Mouse (Mus musculus): ENCODE results near the gene Rho.

DNA sequence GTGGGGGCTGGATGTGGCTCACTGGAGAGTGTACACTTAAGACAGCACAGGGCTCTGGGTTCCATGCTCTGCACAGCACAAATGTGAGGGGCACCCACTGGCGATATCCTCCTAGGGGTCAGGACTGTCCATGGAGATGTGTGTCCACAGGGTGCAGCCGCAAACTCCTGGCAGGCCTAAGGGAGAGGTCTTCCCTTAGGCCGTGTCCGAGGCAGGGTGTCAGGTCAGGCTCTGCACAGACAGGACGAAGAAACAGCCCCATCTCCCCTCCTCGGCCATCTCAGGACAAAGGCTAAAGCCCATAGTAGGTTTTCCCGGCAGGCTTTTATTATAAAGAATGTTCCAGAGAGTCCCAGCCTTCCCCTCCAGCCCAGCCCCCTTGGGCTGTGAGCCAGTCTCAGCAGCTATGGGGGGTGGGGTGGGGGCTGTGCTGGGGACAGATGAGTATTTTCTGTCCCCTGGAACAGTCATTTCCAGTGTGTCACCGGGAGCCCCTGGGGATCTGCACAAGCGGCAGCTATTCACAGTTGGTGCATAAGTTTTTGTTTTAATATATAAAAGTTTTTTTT is 23.0 kb downstream of the Rho start:
- TF ChIP-seq POLR2A (IDR thresholded peaks at IDR 0.05; ENCODE audit: low read depth, low read length) (no peak), CTCF (conservative IDR thresholded peaks at IDR 0.05; ENCODE audit: insufficient read depth, insufficient read length, low read depth, low read length) (no peak)
